Mouse (Mus musculus) hindbrain, embryonic 16.5 days (tissue): Measurements from ENCODE around the gene Pcdh17. TPM values are rescaled to one million over a fixed set of nuclear protein-coding genes. Genes with fewer than 3 reads are reported as not detected.
A peak's percentile ranks its signal among the peaks of the same experiment; 100 is the strongest.

Experiments
- ATAC-seq: fragments of 200-750 bp; cut with Nextera tagmentation; 2 replicates; pipeline ENCODE4 v1.8.0; 2017; ENCODE audit warnings: moderate TSS enrichment, moderate library complexity
- H3K27ac ChIP-seq: fragments of 300-500 bp; sonication (generic); 2 replicates; pipeline ENCODE4 v1.5.1; 2014; ENCODE audit warnings: low read depth, mild to moderate bottlenecking, control low read depth, low read length, moderate library complexity
- H3K27me3 ChIP-seq: fragments of 300-500 bp; sonication (generic); replicated peaks from 2 replicates; pipeline ENCODE4 v1.6.1; 2014; ENCODE audit warnings: low read length; ENCODE audit not compliant: control insufficient read depth, insufficient read depth
- H3K36me3 ChIP-seq: fragments of 300-500 bp; sonication (generic); 2 replicates; pipeline ENCODE4 v1.6.1; 2014; ENCODE audit warnings: mild to moderate bottlenecking, low read length, moderate library complexity, mixed read lengths; ENCODE audit not compliant: control insufficient read depth, insufficient read depth
- H3K4me1 ChIP-seq: fragments of 300-500 bp; sonication (generic); 2 replicates; pipeline ENCODE4 v1.6.1; 2014; ENCODE audit warnings: low read depth, low read length; ENCODE audit not compliant: control insufficient read depth, insufficient read depth
- H3K4me2 ChIP-seq: fragments of 300-500 bp; sonication (generic); 2 replicates; pipeline ENCODE4 v1.6.1; 2014; ENCODE audit warnings: mild to moderate bottlenecking, low read length, control low read depth, moderate library complexity
- H3K4me3 ChIP-seq: fragments of 300-500 bp; sonication (generic); 2 replicates; pipeline ENCODE4 v1.5.1; 2014; ENCODE audit warnings: mild to moderate bottlenecking, low read length, control low read depth, moderate library complexity
- H3K9ac ChIP-seq: fragments of 300-500 bp; sonication (generic); 2 replicates; pipeline ENCODE4 v1.6.1; 2014; ENCODE audit warnings: low read depth, mild to moderate bottlenecking, control low read depth, low read length, moderate library complexity
- H3K9me3 ChIP-seq: fragments of 300-500 bp; sonication (generic); 2 replicates; pipeline ENCODE4 v1.6.1; 2014; ENCODE audit warnings: mild to moderate bottlenecking, low read length, moderate library complexity; ENCODE audit not compliant: control insufficient read depth
- WGBS: fragments of 180-500 bp; shearing (Covaris S2); extraction: QIAGEN DNeasy Blood & Tissue Kit; methylation state at CpG from one replicate; pipeline ENCODE4 v1.1.7; 2014; 5-methylcytosine and 5-hydroxymethylcytosine counted together
- polyA plus RNA-seq: library from polyadenylated mRNA; unstranded; fragments of >200 nt; fragmentation: Nextera tagmentation; extraction: Ambion mirVana; gene quantifications from 2 replicates; pipeline ENCODE4 v1.2.1, GENCODE M21; 2015

Gene Pcdh17
- 35.5 and 35.7 TPM in 2 replicates for polyA plus RNA-seq

GRCm38 (mm10) chr14:84443288-84443686, at the start of gene Pcdh17:
TSS of gene Pcdh17 (plus strand) at chr14:84443563.
- peak; percentile 94 for ATAC-seq
- no peaks in the 10 kb centered on the region for H3K36me3 ChIP-seq
- no peaks in the 10 kb centered on the region for H3K27me3 ChIP-seq
- H3K4me2 ChIP-seq, result peak within 1 kb of the TSS; percentile 76
- H3K9me3 ChIP-seq, result no peaks in the 10 kb centered on the region
- under 1% methylated on average over 31 of the region's 31 CpGs for WGBS
- peak within 1 kb of the TSS; percentile 78 for H3K4me3 ChIP-seq
- peak within 1 kb of the TSS; percentile 70 for H3K9ac ChIP-seq
- H3K4me1 ChIP-seq, result peaks cover 3% of the 10 kb centered on the region; the same call in 1 of the 2 replicates
- H3K27ac ChIP-seq, result peak within 1 kb of the TSS; percentile 90

GRCm38 (mm10) chr14:84397137-84397536, 46.2 kb upstream of the Pcdh17 start:
- H3K4me3 ChIP-seq, result no peak overlapping the region
- no peak for ATAC-seq
- WGBS, result 84% methylated on average over 1 of the region's 1 CpGs
- H3K9ac ChIP-seq, result no peak overlapping the region
- H3K4me2 ChIP-seq, result no peak overlapping the region
- no peaks in the 10 kb centered on the region for H3K36me3 ChIP-seq
- no peaks in the 10 kb centered on the region for H3K9me3 ChIP-seq
- no peaks in the 10 kb centered on the region for H3K4me1 ChIP-seq
- no peak overlapping the region for H3K27ac ChIP-seq
- no peaks in the 10 kb centered on the region for H3K27me3 ChIP-seq

- 71% methylated on average over 2 of the region's 2 CpGs for WGBS
These were observed 18.6 kb upstream of the Pcdh17 start for GRCm38 (mm10) chr14:84424736-84425135.

GRCm38 (mm10) chr14:84426616-84427015, 16.7 kb upstream of the Pcdh17 start:
- Histone ChIP-seq H3K9me3 (no peaks in the 10 kb centered on the region), H3K36me3 (no peaks in the 10 kb centered on the region), H3K27ac (no peak overlapping the region), H3K9ac (no peak overlapping the region), H3K4me1 (no peaks in the 10 kb centered on the region), H3K4me3 (no peak overlapping the region), H3K4me2 (no peak overlapping the region), H3K27me3 (no peaks in the 10 kb centered on the region)
- no peak for ATAC-seq

More at GRCm38 (mm10) chr14:84424736-84425135, 18.6 kb upstream of the Pcdh17 start:
- H3K9me3 ChIP-seq, result no peaks in the 10 kb centered on the region
- H3K4me3 ChIP-seq, result no peak overlapping the region
- H3K4me1 ChIP-seq, result no peaks in the 10 kb centered on the region
- no peaks in the 10 kb centered on the region for H3K27me3 ChIP-seq
- ATAC-seq, result no peak
- no peak overlapping the region for H3K27ac ChIP-seq
- H3K36me3 ChIP-seq, result no peaks in the 10 kb centered on the region
- no peak overlapping the region for H3K9ac ChIP-seq
- no peak overlapping the region for H3K4me2 ChIP-seq

- Histone ChIP-seq H3K9me3 (no peaks in the 10 kb centered on the region), H3K36me3 (no peaks in the 10 kb centered on the region), H3K27me3 (no peaks in the 10 kb centered on the region), H3K4me1 (no peaks in the 10 kb centered on the region), H3K4me2 (0 out of 2 replicates have a peak overlapping the region, but pooled peaks have one; percentile 15), H3K9ac (no peak overlapping the region), H3K4me3 (no peak overlapping the region), H3K27ac (no peak overlapping the region)
- 25% methylated on average over 11 of the region's 11 CpGs for WGBS
- ATAC-seq, result peak; percentile 70; the same call in 1 of the 2 replicates
These were observed 5.1 kb upstream of the Pcdh17 start for GRCm38 (mm10) chr14:84438066-84438770.

GRCm38 (mm10) chr14:84440903-84441302, 2.5 kb upstream of the Pcdh17 start:
- H3K36me3 ChIP-seq, result no peaks in the 10 kb centered on the region
- H3K27me3 ChIP-seq, result no peaks in the 10 kb centered on the region
- H3K4me1 ChIP-seq, result no peaks in the 10 kb centered on the region
- H3K27ac ChIP-seq, result no peak overlapping the region
- WGBS, result 12% methylated on average over 2 of the region's 2 CpGs
- no peak overlapping the region for H3K9ac ChIP-seq
- H3K9me3 ChIP-seq, result no peaks in the 10 kb centered on the region
- no peak overlapping the region for H3K4me2 ChIP-seq
- no peak overlapping the region for H3K4me3 ChIP-seq
- ATAC-seq, result no peak

DNA sequence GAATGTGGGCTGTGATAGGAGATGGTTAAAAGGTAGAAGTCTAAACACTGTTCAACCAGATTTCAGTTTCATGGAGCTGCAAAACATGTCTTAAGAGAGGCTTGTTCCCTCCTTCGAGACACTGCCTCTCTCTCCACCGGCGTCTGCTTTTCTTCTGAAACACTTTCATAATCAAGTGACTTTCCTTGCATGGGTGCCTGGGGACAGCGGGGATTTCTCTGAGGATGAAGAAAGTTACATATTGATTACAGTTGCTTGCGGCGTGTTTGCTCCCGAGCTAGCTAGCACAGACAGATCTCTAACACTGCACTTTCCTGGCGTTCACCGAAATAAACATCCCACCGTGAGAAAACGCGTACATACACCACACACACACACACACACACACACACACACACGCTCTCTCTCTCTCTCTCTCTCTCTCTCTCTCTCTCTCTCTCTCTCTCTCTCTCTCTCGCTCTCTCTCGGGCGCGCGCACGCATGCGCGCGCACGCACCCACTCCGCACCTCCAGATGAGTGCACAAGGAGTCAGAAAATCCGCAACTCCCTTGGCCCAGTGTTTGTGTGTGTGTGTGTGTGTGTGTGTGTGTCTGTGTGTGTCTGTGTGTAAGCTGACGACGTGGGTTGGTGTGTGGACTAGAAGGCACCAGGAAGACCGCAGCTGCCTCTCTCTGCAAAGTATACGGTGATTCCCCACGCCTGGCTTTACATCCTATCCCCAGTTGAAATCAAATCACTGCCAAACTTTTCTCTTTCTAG, 655 bp upstream of the Pcdh17 start:
- Histone ChIP-seq H3K4me1 (peaks cover 3% of the 10 kb centered on the region; the same call in 1 of the 2 replicates), H3K4me3 (peak overlapping the region; percentile 78), H3K36me3 (no peaks in the 10 kb centered on the region), H3K27me3 (no peaks in the 10 kb centered on the region), H3K27ac (peak overlapping the region; percentile 90), H3K9me3 (no peaks in the 10 kb centered on the region), H3K9ac (peak overlapping the region; percentile 70), H3K4me2 (peak overlapping the region; percentile 76)
- ATAC-seq, result peak; percentile 65
- WGBS, result 0% methylated on average over 28 of the region's 30 CpGs

DNA sequence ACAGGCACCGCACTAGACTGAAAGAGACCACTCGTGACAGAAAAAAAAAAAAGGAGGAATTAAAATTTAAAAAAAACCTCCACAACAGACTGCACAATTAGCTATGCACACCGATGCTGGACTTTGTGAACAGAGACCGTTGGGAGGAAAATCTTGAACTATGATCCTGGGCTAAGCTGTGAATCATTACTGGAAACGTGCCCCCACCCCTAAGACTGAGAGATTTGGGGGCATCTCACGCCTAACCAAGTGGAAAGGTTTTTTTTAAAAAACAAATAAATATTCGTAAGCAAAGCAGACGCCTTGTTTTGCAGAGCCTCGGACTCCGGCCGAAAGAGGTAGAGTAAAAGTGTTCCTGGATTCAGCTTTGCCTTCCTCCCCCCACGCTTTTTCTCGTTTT, 398 bp downstream of the Pcdh17 start:
- Histone ChIP-seq H3K27me3 (no peaks in the 10 kb centered on the region), H3K9me3 (no peaks in the 10 kb centered on the region), H3K36me3 (no peaks in the 10 kb centered on the region), H3K4me1 (peaks cover 3% of the 10 kb centered on the region; the same call in 1 of the 2 replicates), H3K9ac (peak overlapping the region; percentile 70), H3K4me2 (peak overlapping the region; percentile 76), H3K27ac (peak overlapping the region; percentile 90), H3K4me3 (peak overlapping the region; percentile 78)
- WGBS, result under 1% methylated on average over 13 of the region's 13 CpGs
- ATAC-seq, result no peak

GRCm38 (mm10) chr14:84444276-84444662, 906 bp downstream of the Pcdh17 start:
- WGBS, result under 1% methylated on average over 21 of the region's 21 CpGs

More at GRCm38 (mm10) chr14:84444276-84444662, 906 bp downstream of the Pcdh17 start:
- Histone ChIP-seq H3K4me2 (peak overlapping the region; percentile 76), H3K4me1 (peaks cover 3% of the 10 kb centered on the region; the same call in 1 of the 2 replicates), H3K36me3 (no peaks in the 10 kb centered on the region), H3K27ac (peak overlapping the region; percentile 90), H3K9me3 (no peaks in the 10 kb centered on the region), H3K9ac (peak overlapping the region; percentile 70), H3K27me3 (no peaks in the 10 kb centered on the region), H3K4me3 (peak overlapping the region; percentile 78)
- ATAC-seq, result 0 out of 2 replicates have a peak, but pooled peaks have one; percentile 18
